Mouse (Mus musculus): ENCODE data around the gene Apbb2.
A peak's percentile ranks its signal among the peaks of the same experiment; 100 is the strongest.

Apbb2 gene

GRCm38 (mm10) chr5:66341848-66342247, 276.7 kb downstream of the Apbb2 start:
- DNase-seq (ENCODE audit: low spot score in 2 of 2): no peak

GRCm38 (mm10) chr5:66340356-66341102, 278.1 kb downstream of the Apbb2 start:
- DNase-seq (ENCODE audit: low spot score in 2 of 2): no peak

- DNase-seq (ENCODE audit: low spot score in 2 of 2): peak in 1 of 2 experiments; percentile 42
Observed at GRCm38 (mm10) chr5:66338583-66338982, 280.0 kb downstream of the Apbb2 start.

GRCm38 (mm10) chr5:66337969-66338345, 280.6 kb downstream of the Apbb2 start:
- DNase-seq (ENCODE audit: low spot score in 2 of 2): no peak

GRCm38 (mm10) chr5:66337025-66337968, 281.3 kb downstream of the Apbb2 start:
- DNase-seq (ENCODE audit: low spot score in 2 of 2): peak in 1 of 2 experiments; percentile 30

- DNase-seq (ENCODE audit: low spot score in 2 of 2): no peak
Observed at GRCm38 (mm10) chr5:66330806-66331205, 287.8 kb downstream of the Apbb2 start.

- DNase-seq (ENCODE audit: low spot score in 2 of 2): no peak
Observed at GRCm38 (mm10) chr5:66328766-66329165, 289.8 kb downstream of the Apbb2 start.

- no peak for DNase-seq (ENCODE audit: low spot score in 2 of 2)
Observed at GRCm38 (mm10) chr5:66327949-66328726, 290.4 kb downstream of the Apbb2 start.

GRCm38 (mm10) chr5:66326395-66326794, 292.2 kb downstream of the Apbb2 start:
- no peak for DNase-seq (ENCODE audit: low spot score in 2 of 2)

GRCm38 (mm10) chr5:66323603-66324002, 295.0 kb downstream of the Apbb2 start:
- DNase-seq (ENCODE audit: low spot score in 2 of 2): no peak

- no peak for DNase-seq (ENCODE audit: low spot score in 2 of 2)
Observed at GRCm38 (mm10) chr5:66323131-66323530, 295.5 kb downstream of the Apbb2 start.

- no peak for DNase-seq (ENCODE audit: low spot score in 2 of 2)
Observed at GRCm38 (mm10) chr5:66319827-66320404, 298.7 kb downstream of the Apbb2 start.

- DNase-seq (ENCODE audit: low spot score in 2 of 2): peak; percentile 37 to 83
Observed at GRCm38 (mm10) chr5:66319341-66319740, 299.2 kb downstream of the Apbb2 start.

- DNase-seq (ENCODE audit: low spot score in 2 of 2): no peak
Observed at GRCm38 (mm10) chr5:66315791-66316190, 302.8 kb downstream of the Apbb2 start.

- DNase-seq (ENCODE audit: low spot score in 2 of 2): no peak
Observed at GRCm38 (mm10) chr5:66310806-66311205, 307.8 kb downstream of the Apbb2 start.

GRCm38 (mm10) chr5:66310328-66310727, 308.3 kb downstream of the Apbb2 start:
- DNase-seq (ENCODE audit: low spot score in 2 of 2): no peak

GRCm38 (mm10) chr5:66305511-66305910, 313.1 kb downstream of the Apbb2 start:
- no peak for DNase-seq (ENCODE audit: low spot score in 2 of 2)

- no peak for DNase-seq (ENCODE audit: low spot score in 2 of 2)
Observed at GRCm38 (mm10) chr5:66304300-66305067, 314.1 kb downstream of the Apbb2 start.

GRCm38 (mm10) chr5:66302873-66303272, 315.7 kb downstream of the Apbb2 start:
- no peak for DNase-seq (ENCODE audit: low spot score in 2 of 2)

GRCm38 (mm10) chr5:66302085-66302815, 316.3 kb downstream of the Apbb2 start:
- no peak for DNase-seq (ENCODE audit: low spot score in 2 of 2)
